Mouse (Mus musculus) brain, embryonic 14.5 days (tissue): Measurements from ENCODE around the gene Plcb1.

Experiments used
- CTCF ChIP-seq: fragments of 200-500 bp; IDR thresholded peaks from 2 replicates; pipeline ENCODE4 v1.5.1; 2012; ENCODE audit warnings: inconsistent platforms, mild to moderate bottlenecking, moderate library complexity, borderline replicate concordance; ENCODE audit not compliant: insufficient read depth, insufficient read length; ENCODE audit errors: extremely low read depth
- POLR2A ChIP-seq: fragments of 200-500 bp; IDR thresholded peaks from 2 replicates; pipeline ENCODE4 v1.6.1; 2012; ENCODE audit warnings: mild to moderate bottlenecking, inconsistent platforms, borderline replicate concordance; ENCODE audit not compliant: poor library complexity, insufficient read depth, insufficient read length, severe bottlenecking; ENCODE audit errors: extremely low read depth

DNA sequence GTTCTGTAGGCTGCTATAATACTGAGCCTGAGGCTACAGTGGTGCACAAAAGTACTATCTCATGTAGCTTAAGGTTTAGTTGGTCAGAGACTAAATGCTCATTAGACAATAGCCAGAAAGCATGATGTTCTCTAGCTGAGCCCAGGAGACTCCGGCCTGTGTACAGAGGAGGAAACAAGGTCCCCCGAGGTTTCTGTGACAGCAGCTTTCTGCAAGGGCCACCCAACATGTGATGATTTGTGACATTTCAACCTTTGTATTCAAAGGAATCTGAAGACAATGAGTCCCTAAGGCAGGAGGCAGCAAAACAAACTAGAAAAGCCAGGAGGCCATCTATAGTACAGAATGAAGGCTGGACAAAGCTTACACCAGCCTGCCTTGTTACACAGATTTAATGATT, 70.8 kb downstream of the Plcb1 start:
- TF ChIP-seq POLR2A (no peak), CTCF (no peak)
